8 mouse cellular contexts compared by ENCODE assay signal in the genomic region with DNA sequence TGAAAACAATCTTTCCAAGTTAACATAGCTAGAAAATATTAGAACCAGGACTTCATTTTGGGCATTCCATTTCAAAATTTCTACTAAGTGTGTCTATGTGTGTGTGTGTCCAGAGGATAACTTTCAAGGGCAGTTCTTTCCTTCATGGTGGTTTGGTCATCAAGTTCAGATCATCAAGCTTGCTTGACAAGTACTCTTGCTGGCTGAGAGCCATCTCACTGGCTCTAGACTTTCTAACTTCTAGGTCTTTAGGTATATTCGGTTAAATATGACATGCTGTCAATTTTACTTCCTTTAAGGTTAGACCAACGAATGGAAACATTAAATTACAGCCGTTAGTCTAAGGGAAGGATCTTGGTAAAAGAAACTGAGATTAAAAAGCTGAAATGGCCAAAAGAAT. TPM values are rescaled to one million over a fixed set of nuclear protein-coding genes. Genes with fewer than 3 reads are reported as not detected.
DNase-seq lines count a peak whose midpoint lies in the region; ATAC-seq and TF ChIP-seq lines count a peak whose summit lies in the region.

No protein-coding gene starts in this region.

- H3K9ac ChIP-seq in heart, embryonic 13.5 days = peak overlapping the region; percentile 92; the same call in 1 of the 2 replicates
- 0 out of 2 replicates have a peak overlapping the region, but pooled peaks have one; percentile 96 for H3K9ac ChIP-seq in ES-Bruce4 (ENCODE audit: low read depth, poor library complexity, severe bottlenecking)
- H3K9ac ChIP-seq in forebrain, embryonic 13.5 days = no peak overlapping the region
- 0 out of 2 replicates have a peak overlapping the region, but pooled peaks have one; percentile 81 for H3K9ac ChIP-seq in liver, embryonic 15.5 days

- peaks cover 20% of the 10 kb centered on the region for H3K4me1 ChIP-seq in heart, embryonic 13.5 days
- H3K4me1 ChIP-seq in ES-Bruce4 (ENCODE audit: control insufficient read depth, insufficient read depth, low read length) = peaks cover 2% of the 10 kb centered on the region
- H3K4me1 ChIP-seq in forebrain, embryonic 13.5 days = peaks cover 11% of the 10 kb centered on the region
- H3K4me1 ChIP-seq in liver, embryonic 15.5 days (replicated peaks) = peaks cover 36% of the 10 kb centered on the region

- intact Hi-C loops in heart, postnatal 14 days (cut with DNase I) = no loop called here

- peak overlapping the region; percentile 74 for H3K4me2 ChIP-seq in heart, embryonic 13.5 days
- peak overlapping the region; percentile 73 for H3K4me2 ChIP-seq in forebrain, embryonic 13.5 days
- peak overlapping the region; percentile 96 for H3K4me2 ChIP-seq in liver, embryonic 15.5 days

- 19% methylated on average over 3 of the region's 3 CpGs for WGBS in heart, embryonic 13.5 days
- WGBS in forebrain, embryonic 13.5 days = 26% methylated on average over 3 of the region's 3 CpGs
- 7% methylated on average over 3 of the region's 3 CpGs for WGBS in liver, embryonic 15.5 days (ENCODE audit: insufficient replicate concordance)

- TF ChIP-seq POLR2A in ES-Bruce4 (IDR thresholded peaks at IDR 0.05; ENCODE audit: insufficient read depth, low read length) = no peak

- no peaks in the 10 kb centered on the region for H3K27me3 ChIP-seq in heart, embryonic 13.5 days (replicated peaks)
- no peaks in the 10 kb centered on the region for H3K27me3 ChIP-seq in ES-Bruce4 (ENCODE audit: control insufficient read depth, insufficient read depth, low read length, poor library complexity, severe bottlenecking)
- H3K27me3 ChIP-seq in forebrain, embryonic 13.5 days = no peaks in the 10 kb centered on the region
- no peaks in the 10 kb centered on the region; the same call in 1 of the 2 replicates for H3K27me3 ChIP-seq in liver, embryonic 15.5 days

- TF ChIP-seq CTCF in ES-Bruce4 (IDR thresholded peaks at IDR 0.05; ENCODE audit: low read depth, low read length) = no peak

- no peak for DNase-seq in heart, postnatal 14 days
- DNase-seq in right cerebral cortex, postnatal 10 days (ENCODE audit: low spot score in 2 of 2) = no peak
- no peak for DNase-seq in adrenal gland, postnatal 25 days
- no peak for DNase-seq in embryo, embryonic 11 days

- no peak for TF ChIP-seq EP300 in ES-Bruce4 (IDR thresholded peaks at IDR 0.05; ENCODE audit: insufficient read depth, low read depth, low read length)

- peak overlapping the region; percentile 73 for H3K4me3 ChIP-seq in heart, embryonic 13.5 days
- no peak overlapping the region for H3K4me3 ChIP-seq in ES-Bruce4 (ENCODE audit: low read depth, low read length)
- H3K4me3 ChIP-seq in forebrain, embryonic 13.5 days = peak overlapping the region; percentile 92
- H3K4me3 ChIP-seq in liver, embryonic 15.5 days (replicated peaks) = peak overlapping the region; percentile 76

- ATAC-seq in heart, embryonic 13.5 days (ENCODE audit: extremely low read depth, insufficient number of reproducible peaks, low FRiP score, low TSS enrichment) = no peak
- ATAC-seq in forebrain, embryonic 13.5 days = no peak
- ATAC-seq in liver, embryonic 15.5 days (ENCODE audit: insufficient read depth) = no peak

- no peak overlapping the region for H3K27ac ChIP-seq in heart, embryonic 13.5 days (replicated peaks)
- no peak overlapping the region for H3K27ac ChIP-seq in ES-Bruce4 (ENCODE audit: insufficient read depth, low read length)
- H3K27ac ChIP-seq in forebrain, embryonic 13.5 days = no peak overlapping the region
- H3K27ac ChIP-seq in liver, embryonic 15.5 days (replicated peaks) = no peak overlapping the region

- no peaks in the 10 kb centered on the region for H3K9me3 ChIP-seq in heart, embryonic 13.5 days
- H3K9me3 ChIP-seq in ES-Bruce4 (replicated peaks; ENCODE audit: control insufficient read depth, insufficient read depth, low read length, poor library complexity, severe bottlenecking) = no peaks in the 10 kb centered on the region
- H3K9me3 ChIP-seq in forebrain, embryonic 13.5 days (replicated peaks) = no peaks in the 10 kb centered on the region
- H3K9me3 ChIP-seq in liver, embryonic 15.5 days (replicated peaks) = no peaks in the 10 kb centered on the region

- no peaks in the 10 kb centered on the region for H3K36me3 ChIP-seq in heart, embryonic 13.5 days
- no peaks in the 10 kb centered on the region for H3K36me3 ChIP-seq in ES-Bruce4 (ENCODE audit: control insufficient read depth, insufficient read depth, low read length, poor library complexity, severe bottlenecking)
- H3K36me3 ChIP-seq in forebrain, embryonic 13.5 days (ENCODE audit: poor library complexity, severe bottlenecking) = no peaks in the 10 kb centered on the region; the same call in 1 of the 2 replicates
- no peaks in the 10 kb centered on the region for H3K36me3 ChIP-seq in liver, embryonic 15.5 days (replicated peaks)

RNA-seq across cellular contexts. Expression of gene Uhrf1bp1l, which starts 0.5 kb away (rescaled TPM):
- polyA plus RNA-seq in heart, embryonic 13.5 days (2015; fragmentation: Nextera tagmentation; extraction: Ambion mirVana) = 14.2 and 17.0 TPM in 2 replicates
- 10 to 100 TPM; 24.7 to 29.0 TPM for total RNA-seq in heart, postnatal 14 days (2021)
- polyA plus RNA-seq in ES-Bruce4 (2011; ENCODE audit: insufficient read depth, insufficient read length, low read depth, missing spikeins) = 39.9 and 43.5 TPM in 2 replicates
- 24.9 and 27.4 TPM in 2 replicates for polyA plus RNA-seq in forebrain, embryonic 13.5 days (2015; fragmentation: Nextera tagmentation; extraction: Ambion mirVana)
- 9.4 and 11.1 TPM in 2 replicates for polyA plus RNA-seq in liver, embryonic 15.5 days (2015; fragmentation: Nextera tagmentation; extraction: Ambion mirVana)
- total RNA-seq in adrenal gland, postnatal 25 days (2021) = 92.7 and 129 TPM in 2 replicates

RNA-seq across cellular contexts. Expression of gene Actr6, which starts 12.2 kb away (rescaled TPM):
- 21.5 and 25.4 TPM in 2 replicates for polyA plus RNA-seq in heart, embryonic 13.5 days (2015; fragmentation: Nextera tagmentation; extraction: Ambion mirVana)
- total RNA-seq in heart, postnatal 14 days (2021) = 10 to 100 TPM in 1 of 2 experiments, 1 to 10 TPM in 1; 9.9 to 11.8 TPM
- polyA plus RNA-seq in ES-Bruce4 (2011; ENCODE audit: insufficient read depth, insufficient read length, low read depth, missing spikeins) = 32.8 and 40.7 TPM in 2 replicates
- polyA plus RNA-seq in forebrain, embryonic 13.5 days (2015; fragmentation: Nextera tagmentation; extraction: Ambion mirVana) = 58.5 and 60.4 TPM in 2 replicates
- polyA plus RNA-seq in liver, embryonic 15.5 days (2015; fragmentation: Nextera tagmentation; extraction: Ambion mirVana) = 13.0 and 14.1 TPM in 2 replicates
- total RNA-seq in adrenal gland, postnatal 25 days (2021) = 18.0 and 21.0 TPM in 2 replicates

RNA-seq across cellular contexts. Expression of gene Scyl2, which starts 58.3 kb away (rescaled TPM):
- polyA plus RNA-seq in heart, embryonic 13.5 days (2015; fragmentation: Nextera tagmentation; extraction: Ambion mirVana) = 4.1 and 5.4 TPM in 2 replicates
- 10 to 100 TPM; 17.8 to 18.9 TPM for total RNA-seq in heart, postnatal 14 days (2021)
- 56.3 and 58.2 TPM in 2 replicates for polyA plus RNA-seq in ES-Bruce4 (2011; ENCODE audit: insufficient read depth, insufficient read length, low read depth, missing spikeins)
- polyA plus RNA-seq in forebrain, embryonic 13.5 days (2015; fragmentation: Nextera tagmentation; extraction: Ambion mirVana) = 10.5 and 10.8 TPM in 2 replicates
- polyA plus RNA-seq in liver, embryonic 15.5 days (2015; fragmentation: Nextera tagmentation; extraction: Ambion mirVana) = 3.6 and 4.0 TPM in 2 replicates
- 50.0 and 54.0 TPM in 2 replicates for total RNA-seq in adrenal gland, postnatal 25 days (2021)
